Mouse (Mus musculus): Measurements from ENCODE around the gene Mtg1. TPM values are rescaled to one million over a fixed set of nuclear protein-coding genes. Genes with fewer than 3 reads are reported as not detected.
"Not testable (repeated sequence)": the region's sequence is repeated elsewhere in the genome, so short reads cannot be mapped to it uniquely, and the experiment has no call there.

The Mtg1 gene
- total RNA-seq, 2 experiments from 2014 or later = 24.4 to 34.5 TPM

DNA sequence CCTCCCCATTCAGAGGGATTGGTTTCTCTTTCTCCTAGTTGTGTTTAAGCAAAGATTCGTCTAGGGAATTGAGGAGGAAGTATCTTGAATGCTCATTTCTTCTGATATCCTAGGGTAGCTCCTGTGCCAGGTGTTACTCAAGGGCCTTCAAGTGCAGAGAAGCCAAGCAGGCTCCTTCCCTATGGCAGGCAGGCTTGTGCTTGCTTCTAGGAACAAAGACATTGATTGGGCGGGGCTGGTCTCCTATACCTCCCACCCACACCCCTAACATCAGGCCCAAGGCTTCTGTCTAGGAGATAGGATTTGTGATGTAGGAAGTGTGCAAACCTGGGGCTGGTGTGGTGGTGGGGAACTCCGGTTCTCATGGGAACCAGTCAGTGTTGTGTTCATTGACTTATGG lies 10.4 kb upstream of the Mtg1 start:
- DNase-seq = no peak

- DNase-seq = no peak
Observed at GRCm38 (mm10) chr7:140127911-140128310, 9.5 kb upstream of the Mtg1 start.

DNA sequence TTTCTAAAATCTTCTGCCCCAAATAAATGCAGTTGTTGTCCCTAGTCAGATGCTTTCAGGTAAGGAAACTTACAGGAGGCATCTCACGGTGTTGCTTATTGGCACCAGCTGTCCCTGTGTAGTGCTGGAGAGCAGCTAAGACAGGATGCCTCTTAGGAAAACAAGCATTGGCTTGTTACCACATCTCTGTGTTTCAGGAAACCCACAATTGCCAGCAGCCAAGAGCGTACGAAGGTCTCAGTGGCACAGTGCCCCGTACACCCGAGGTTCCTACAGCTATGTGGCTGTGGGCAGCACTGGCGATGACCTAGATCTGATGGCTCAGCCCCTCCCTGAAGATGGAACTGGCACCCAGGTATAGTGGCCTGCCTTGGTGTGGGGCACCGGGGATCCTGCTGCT lies 5.2 kb upstream of the Mtg1 start:
- DNase-seq = not testable (repeated sequence)

- DNase-seq = not testable (repeated sequence)
Observed at GRCm38 (mm10) chr7:140134033-140134432, 3.3 kb upstream of the Mtg1 start.

DNA sequence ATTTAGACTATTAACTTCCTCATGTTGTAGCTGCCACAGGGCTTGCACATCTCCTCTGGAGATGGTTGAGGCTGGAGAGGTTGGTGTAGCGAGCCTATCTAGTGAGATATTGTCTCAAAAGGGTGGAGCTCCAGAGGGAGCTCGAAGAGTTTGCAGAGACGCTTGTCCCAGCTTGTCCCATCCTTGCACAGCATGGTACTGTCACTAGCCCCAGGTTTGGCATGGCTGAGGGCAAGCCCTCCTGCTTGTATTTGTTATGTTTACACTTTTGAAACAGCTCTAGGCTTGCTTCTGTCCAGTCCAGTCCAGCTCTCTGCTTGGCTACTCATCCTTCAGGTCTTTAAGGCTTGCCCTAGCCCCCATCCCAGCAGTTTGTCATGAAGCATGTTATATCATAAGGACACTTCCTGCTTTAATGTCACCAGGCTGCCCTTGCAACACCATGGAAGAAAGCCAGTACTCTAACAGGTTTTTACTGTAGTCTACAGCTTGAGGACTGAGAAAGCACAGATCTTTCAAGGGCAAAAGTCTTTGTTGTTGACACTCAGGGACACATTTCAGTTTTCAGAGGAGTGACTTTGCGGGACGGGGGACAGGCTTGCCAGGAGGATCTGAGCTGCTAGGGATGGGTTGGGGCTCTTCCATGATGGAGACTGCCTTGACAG lies 2.1 kb upstream of the Mtg1 start:
- DNase-seq = peak; percentile 37 to 44

- DNase-seq = no peak
Observed at GRCm38 (mm10) chr7:140138021-140138310, 602 bp downstream of the Mtg1 start.

GRCm38 (mm10) chr7:140141350-140141749 lies 4.0 kb downstream of the Mtg1 start:
- DNase-seq = peak; percentile 75 to 84

- DNase-seq = no peak
Observed at GRCm38 (mm10) chr7:140144550-140144949, 7.2 kb downstream of the Mtg1 start.

DNA sequence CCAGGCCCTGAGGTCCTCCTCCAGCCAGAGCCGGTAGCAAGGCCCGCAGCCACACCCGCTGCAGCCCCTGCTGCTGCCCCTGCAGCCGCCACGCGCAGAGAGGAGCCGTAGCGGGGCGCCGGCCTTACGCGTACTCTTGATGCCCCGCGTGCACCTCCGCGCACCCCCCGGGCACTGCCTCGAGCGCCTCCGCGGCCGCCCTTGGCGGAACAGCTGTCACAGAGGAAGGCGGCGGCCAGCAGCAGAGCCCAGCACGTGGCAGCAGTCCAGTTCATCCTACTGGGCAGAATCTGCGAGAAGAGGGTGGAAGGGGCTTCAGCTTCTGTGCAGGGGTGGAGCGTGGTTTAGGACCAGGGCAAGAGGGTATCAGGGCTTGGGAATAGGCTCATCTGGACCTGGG lies 16.0 kb downstream of the Mtg1 start:
- peak; percentile 51 to 55 for DNase-seq

DNA sequence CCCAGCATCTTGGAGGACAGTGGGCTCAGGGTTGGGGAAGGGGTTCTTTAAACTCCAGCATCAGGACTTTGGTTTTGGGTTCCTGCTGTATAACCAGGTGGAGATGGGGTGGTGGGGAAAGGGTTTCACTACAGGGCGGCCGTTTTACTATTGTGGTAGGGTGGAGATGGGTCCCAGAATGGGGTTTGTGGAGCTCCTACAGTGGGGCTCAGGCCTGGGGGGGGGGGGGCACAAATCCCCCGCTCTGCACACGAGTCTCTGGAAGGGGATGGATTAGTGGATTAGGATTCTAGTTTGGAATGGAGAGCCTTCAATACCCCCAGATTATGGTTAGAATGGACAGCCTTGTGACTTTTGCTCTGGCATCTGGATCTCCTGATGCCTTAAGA lies 16.5 kb downstream of the Mtg1 start:
- no peak for DNase-seq

- no peak for DNase-seq
Observed at GRCm38 (mm10) chr7:140154218-140154927, 17.0 kb downstream of the Mtg1 start, which contains the start of gene Sprn. TSS of gene Sprn (minus strand) at chr7:140154877.

DNA sequence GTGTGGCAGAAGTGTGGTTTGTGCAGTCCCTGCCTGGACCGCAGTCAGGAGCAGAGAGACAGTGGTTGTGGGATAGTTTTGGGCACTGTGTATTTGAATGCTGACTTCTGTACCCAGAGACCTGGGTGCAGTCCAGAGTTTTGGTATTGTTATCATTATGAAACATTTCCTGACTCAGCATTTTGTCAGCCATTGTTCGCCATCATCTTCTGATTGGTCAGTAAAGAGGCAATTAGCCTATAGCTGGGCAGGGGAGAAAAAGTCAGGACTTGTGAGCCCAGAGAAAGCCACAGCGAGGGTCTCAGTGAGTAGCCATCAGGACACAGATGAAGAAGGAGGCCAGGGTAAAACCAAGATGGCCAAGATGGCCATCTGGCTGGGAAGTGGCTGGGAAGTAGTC lies 23.0 kb downstream of the Mtg1 start:
- DNase-seq = no peak

DNA sequence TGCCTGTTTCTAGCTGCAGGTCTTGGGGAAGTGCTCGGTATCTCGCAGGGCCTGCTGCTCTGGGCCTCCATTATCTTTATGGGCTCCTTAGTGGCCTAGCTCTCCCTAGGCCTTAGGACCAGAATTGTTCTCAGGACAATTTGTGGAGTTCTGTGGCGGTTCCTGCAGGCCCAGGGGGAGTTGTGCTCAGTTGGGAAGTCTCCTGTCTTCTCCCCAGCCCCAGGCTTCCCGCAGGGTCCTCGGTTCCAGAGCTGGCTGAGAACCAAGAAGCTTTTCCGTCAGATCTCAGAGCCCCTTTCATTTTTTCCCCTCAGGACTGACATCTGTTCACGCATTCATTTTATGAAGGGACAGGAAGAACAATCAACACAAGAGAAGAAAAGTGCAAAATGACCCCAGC lies 27.3 kb downstream of the Mtg1 start, which contains the start of gene Olfr522:
Olfr522 (minus strand) TSS at position 101 of the 400 bp plus-strand sequence.
- no peak for DNase-seq

DNA sequence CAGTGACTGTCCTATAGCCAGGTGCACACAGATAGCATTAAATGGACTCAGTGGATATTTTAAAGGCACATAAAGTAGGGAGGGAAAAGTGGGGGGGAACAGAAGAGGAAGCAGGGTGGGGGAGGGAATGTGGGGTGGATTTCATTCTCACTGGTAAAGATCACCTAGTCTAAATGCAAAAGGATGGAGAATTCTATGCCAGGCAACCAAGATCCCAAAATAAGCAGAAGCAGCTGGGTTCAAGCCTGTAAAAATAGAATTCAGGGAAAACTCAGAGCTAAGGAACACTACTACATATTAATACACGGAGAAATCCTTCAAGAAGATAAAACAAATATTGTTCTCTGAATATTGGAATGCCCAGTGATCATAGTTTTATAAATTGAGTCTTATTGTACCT lies 30.6 kb downstream of the Mtg1 start:
- DNase-seq = no peak

DNA sequence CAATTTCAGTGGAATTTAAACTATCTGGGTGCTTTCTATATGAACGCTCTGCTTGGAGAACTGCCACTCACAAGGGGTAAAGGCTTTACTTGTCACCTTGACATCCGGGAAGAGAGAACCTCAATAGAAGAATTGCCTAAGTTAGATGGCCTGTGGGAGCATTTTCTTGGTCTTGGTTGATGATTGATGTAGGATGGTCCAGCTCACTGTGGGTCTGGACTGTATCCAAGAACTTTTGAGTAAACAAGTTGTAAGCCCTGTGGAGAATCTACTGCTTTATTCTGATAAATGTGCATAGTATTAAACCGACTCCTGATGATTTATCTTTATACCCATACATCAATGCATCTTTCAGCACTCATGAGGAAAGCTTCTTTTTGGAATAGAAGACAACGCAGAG lies 32.0 kb downstream of the Mtg1 start:
- no peak for DNase-seq

GRCm38 (mm10) chr7:140170863-140171262 lies 33.5 kb downstream of the Mtg1 start:
- DNase-seq = no peak

GRCm38 (mm10) chr7:140172936-140173335 lies 35.6 kb downstream of the Mtg1 start, which contains the start of gene Olfr523:
TSS of gene Olfr523 (plus strand) at chr7:140173217.
- no peak for DNase-seq

DNA sequence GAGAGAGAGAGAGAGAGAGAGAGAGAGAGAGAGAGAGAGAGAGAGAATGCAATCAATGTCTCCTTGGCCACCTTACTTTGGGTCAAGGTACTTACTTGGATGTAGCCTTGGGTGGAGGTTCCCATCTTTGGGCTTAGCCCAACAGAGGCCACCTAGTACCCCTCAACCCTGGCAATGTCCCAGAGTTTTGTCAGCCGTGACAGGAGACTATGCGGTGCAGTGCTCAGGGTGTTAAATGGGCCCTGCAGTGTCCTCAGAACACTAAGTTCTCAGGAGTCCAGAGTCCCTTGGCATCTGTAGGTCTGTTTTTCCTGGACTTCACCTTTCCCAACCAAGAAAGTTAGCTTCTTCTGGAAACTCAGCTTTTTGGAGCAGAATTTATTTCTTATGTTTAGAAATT lies 41.8 kb downstream of the Mtg1 start:
- DNase-seq = no peak

GRCm38 (mm10) chr7:140180692-140181091 lies 43.3 kb downstream of the Mtg1 start:
- no peak for DNase-seq

- no peak for DNase-seq
Observed at GRCm38 (mm10) chr7:140184206-140184605, 46.8 kb downstream of the Mtg1 start.

- DNase-seq = peak in 1 of 2 experiments; percentile 20
Observed at GRCm38 (mm10) chr7:140186646-140187620, 49.6 kb downstream of the Mtg1 start.

GRCm38 (mm10) chr7:140187721-140188390 lies 50.5 kb downstream of the Mtg1 start:
- DNase-seq = no peak
